Mouse (Mus musculus): Measurements from ENCODE around the gene Uhrf1.

Uhrf1 gene

DNA sequence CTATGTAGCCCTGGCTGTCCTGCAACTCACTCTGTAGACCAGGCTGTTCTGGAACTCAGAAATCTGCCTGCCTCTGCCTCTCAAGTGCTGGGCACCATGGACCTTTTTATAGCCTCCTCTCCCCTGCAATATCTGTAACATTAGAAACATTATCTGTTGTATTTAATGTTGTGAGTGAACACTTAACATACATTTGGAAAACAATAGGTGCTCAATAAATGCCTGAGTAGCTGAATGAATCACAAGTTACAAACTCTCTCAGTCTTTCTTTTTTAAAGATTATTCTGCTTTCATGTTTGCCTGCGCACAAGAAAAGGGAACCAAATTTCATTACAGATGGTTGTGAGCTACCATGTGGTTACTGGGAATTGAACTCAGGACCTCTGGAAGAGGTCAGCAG, 4.9 kb upstream of the Uhrf1 start:
- DNase-seq (ENCODE audit: low spot score in 2 of 2) = no peak

DNA sequence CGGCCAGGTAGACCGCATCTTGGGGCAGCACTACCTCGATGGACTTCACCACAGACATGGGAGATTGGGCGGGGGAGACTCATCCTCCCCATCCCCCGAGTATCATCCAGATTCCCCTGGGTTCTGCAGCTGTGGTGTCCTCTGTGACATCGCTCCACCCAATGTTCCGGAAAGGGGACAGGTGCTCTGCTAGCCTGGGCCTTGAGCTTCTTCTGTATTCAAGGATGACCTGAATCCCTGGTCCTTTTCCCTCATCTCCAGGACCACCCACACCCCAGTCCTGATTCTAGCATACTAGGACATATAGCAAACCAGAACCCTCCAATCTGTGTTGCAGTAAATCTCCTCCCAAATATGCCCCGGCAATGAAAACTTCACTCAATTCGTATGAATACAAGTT, 2.9 kb upstream of the Uhrf1 start, which contains the start of gene Arrdc5:
Arrdc5 (minus strand) TSS at position 101 of the 400 bp plus-strand sequence.
- no peak for DNase-seq (ENCODE audit: low spot score in 2 of 2)

DNA sequence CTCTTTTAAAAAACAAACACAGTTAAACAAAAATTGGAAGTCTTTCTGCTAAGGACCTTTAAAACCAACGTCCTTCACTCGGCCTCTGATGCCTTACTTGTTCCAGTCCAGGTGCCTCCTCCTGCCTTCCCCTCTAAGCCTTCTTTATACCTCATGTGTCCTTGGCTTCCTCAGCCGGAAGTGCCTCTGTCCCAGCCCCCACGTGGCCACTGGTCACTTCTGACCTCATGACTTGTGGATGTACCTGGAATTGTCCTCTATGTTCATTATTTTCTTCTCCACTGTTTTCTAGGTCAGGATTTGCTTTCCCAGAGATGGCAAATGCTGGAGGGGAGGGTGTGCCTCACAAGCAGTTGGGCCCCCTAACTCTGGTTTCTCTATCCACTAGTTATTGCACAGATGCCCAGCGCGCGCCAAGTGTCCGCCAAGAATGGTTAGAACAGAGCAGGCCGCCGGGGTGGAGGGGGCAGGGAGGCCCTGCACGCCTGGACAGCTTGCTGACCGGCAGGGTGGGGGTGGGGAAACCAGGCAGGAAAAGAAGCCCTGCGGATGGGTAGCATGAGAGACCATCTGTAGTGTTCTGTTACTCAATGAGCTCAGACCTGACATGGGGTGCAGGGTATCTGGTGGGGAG, 641 bp upstream of the Uhrf1 start:
- DNase-seq (ENCODE audit: low spot score in 2 of 2) = no peak

DNA sequence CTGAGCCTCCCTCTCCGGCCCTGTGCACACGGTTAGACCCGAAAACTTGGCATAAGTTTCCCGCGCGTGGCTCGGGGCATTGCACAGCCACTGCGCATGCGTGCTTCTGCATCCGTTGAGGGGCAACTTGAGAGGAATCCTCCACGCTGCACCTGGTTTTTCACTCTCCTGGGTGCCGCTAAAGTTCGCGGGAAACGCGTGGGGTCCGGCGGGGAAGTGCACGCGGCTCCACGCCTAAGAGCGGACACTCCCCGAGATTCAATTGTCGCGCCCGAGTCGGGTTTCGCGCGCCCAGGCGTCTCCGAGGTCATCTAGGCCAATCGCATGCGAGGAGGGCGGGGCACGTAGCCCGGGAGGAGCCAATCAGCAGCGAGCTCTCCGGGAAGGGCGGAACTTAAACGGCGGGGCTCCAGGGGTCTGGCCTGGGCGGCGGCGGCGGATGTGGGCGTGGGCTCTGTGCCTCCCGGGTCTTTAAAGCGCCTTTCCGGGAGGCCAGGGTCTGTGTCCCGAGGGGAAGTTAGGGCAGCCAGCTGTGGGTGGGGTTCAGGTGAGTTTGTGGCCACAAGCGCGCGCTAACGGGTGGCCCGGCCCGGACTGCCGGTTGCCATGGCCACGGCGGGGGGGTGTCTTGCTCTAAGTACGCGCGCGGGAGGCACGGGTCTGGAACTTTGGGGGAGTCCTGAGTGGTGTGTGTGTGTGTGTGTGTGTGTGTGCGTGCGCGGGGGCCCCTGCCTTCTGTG, 896 bp downstream of the Uhrf1 start:
- DNase-seq (ENCODE audit: low spot score in 2 of 2) = peak in 1 of 2 experiments; percentile 93

DNA sequence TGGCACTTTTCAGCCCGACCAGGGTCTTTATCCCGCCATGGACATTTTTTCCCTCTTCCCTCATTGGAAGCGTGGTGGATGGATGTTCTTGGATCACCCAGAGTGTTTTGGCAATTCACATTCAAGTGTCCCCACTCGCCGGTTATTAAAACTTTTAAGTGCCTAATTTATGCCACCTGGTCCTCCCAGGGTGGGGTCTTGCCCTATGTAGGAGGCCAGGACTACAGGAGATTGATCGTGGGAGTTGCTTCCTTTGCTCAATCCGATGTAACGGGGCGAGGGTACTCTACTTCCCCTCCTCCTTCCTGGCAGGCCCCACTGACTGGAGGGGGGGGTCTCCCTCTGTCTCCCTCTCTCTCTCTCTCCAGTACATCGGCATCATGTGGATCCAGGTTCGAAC, 1.6 kb downstream of the Uhrf1 start:
- no peak for DNase-seq (ENCODE audit: low spot score in 2 of 2)

DNA sequence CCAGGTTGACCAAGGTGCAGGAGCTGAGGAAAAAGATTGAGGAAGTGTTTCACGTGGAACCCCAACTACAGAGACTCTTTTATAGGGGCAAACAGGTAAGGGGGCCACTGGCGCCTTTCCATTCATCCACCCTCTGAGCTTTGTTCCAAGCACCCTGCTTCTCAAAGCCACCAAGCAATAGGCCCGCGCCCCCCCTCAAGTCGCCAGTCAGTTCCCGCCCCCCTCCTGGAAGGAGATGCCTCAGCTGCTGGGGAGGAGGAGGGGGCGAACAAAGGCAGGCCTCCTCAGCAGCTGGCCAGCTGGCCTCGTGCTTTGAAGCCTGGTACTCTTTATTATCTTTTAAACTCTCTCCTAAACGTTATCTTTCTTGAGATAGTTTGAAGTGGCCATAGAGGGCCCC, 2.0 kb downstream of the Uhrf1 start:
- no peak for DNase-seq (ENCODE audit: low spot score in 2 of 2)

DNA sequence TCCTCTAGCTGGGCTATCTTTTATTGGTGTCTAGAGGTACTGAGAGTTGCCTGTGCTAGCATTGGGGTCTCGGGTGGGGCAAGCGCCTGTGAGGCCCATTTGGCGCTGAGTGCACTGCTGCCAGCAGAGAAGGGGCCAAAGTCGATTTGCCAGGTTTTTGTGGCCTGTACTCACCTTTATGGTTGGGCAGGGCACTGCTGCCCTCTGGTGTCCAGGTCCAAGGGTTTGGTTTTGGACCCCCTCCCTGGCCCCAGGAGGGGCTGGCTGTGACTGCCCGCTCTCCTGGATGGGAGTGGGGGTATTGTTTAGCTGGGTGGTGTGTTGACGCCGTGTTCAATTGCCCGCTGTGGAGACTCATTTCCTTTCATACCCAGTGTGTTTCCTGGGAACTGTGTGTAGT, 2.7 kb downstream of the Uhrf1 start:
- DNase-seq (ENCODE audit: low spot score in 2 of 2) = no peak

DNA sequence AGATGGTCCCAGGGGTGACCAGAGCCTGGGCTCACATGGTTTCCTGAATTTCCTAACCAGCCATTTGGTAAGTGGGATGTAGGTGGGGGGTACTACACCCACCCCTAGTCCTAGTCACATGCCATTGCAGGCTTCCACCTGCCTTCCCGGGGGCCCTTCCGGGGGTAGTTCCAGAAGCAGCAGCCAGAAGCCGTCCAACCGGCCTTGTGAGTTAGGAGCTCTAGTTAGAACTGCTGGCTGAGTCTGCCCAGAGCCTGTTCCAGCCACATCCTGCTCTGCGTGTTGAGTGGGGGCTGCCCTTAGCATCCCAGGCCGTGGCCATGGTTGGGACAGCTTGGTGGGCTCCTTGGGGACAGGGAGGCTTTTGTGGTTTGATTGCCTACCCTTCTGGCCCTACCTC, 5.0 kb downstream of the Uhrf1 start:
- DNase-seq (ENCODE audit: low spot score in 2 of 2) = no peak

DNA sequence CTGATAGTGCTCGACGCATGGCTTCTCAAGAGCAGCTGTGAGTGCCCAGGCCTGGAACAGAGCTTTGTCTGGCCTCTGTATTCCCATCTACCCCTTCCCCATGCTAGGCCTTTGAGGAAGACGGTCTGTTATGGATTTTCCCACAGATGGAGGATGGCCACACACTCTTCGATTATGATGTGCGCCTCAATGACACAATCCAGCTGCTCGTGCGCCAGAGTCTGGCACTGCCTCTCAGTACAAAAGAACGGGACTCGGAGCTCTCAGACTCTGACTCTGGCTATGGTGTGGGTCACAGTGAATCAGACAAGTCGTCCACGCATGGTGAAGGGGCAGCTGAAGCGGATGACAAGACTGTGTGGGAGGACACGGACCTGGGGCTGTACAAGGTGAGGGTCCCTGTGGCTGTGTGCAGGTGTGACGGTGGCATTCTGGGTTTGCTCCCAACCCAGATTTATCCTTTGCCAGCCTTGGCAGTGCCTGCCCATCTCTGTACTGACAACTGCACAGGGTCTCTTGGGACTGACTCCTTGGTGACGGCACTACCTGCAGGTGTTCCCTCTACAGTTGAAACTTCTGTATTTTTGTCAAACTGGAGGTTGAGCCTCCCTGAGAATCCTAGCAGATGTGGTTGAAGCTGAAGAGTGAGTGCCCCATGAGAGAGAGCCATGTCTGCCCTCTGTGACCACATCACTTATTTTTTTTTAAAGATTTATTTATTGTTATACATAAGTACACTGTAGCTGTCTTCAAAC, 6.2 kb downstream of the Uhrf1 start:
- no peak for DNase-seq (ENCODE audit: low spot score in 2 of 2)

DNA sequence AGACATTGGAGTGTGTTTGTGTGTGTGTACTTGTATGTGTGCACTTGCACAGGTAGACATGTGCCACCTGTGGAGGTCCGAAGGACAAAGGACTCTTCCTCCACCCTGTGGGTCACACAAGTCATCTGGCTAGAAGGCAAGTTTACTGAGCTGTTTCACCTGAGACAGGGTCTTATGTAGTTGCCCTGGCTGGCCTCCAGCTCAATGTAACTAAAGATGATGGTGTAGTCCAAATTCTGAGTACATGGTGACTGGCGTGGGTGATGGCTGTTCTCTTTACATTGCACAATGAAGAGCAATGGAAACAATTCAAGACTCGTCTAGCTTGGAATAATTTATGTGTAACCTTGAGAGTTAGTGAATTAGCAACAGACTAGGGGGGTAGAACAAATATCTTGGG, 21.3 kb downstream of the Uhrf1 start:
- no peak for DNase-seq (ENCODE audit: low spot score in 2 of 2)

DNA sequence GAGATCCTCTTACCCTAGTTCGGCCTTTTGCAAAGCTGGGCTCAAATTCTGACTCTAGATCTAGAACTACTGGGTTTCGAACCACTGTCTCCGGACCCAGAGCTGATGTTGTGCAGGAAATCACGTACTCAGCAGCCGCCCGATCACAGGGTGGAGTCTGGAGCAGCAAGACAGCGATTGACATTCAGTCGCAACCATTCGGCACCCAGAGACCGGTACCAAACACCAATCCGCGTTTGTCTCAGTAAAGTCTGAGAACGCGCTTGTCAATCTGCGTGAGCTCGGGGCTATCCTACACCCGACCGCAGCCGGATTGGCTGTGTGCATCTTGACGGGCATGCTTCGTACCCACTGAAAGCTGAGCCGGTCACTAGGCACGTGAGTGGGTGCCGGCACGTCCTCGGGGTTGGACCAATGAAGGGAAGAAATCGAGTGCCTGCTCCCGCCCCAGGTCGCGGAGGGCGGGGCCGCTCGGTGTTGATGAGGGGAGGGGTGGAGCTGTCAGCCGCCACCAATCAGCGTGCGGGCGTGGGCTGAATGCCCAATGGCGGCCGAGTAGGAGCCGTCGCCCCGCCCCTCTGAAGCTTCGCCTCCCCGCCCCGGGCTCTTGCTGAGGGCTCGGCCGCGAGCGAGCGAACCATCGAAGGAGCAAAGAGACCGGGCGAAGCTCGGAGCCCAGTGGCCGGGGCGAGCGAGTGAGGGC, 22.5 kb downstream of the Uhrf1 start, which contains the start of gene Kdm4b:
Kdm4b (plus strand) TSS at position 613 of the 703 bp plus-strand sequence.
- peak; percentile 100 for DNase-seq (ENCODE audit: low spot score in 2 of 2)

DNA sequence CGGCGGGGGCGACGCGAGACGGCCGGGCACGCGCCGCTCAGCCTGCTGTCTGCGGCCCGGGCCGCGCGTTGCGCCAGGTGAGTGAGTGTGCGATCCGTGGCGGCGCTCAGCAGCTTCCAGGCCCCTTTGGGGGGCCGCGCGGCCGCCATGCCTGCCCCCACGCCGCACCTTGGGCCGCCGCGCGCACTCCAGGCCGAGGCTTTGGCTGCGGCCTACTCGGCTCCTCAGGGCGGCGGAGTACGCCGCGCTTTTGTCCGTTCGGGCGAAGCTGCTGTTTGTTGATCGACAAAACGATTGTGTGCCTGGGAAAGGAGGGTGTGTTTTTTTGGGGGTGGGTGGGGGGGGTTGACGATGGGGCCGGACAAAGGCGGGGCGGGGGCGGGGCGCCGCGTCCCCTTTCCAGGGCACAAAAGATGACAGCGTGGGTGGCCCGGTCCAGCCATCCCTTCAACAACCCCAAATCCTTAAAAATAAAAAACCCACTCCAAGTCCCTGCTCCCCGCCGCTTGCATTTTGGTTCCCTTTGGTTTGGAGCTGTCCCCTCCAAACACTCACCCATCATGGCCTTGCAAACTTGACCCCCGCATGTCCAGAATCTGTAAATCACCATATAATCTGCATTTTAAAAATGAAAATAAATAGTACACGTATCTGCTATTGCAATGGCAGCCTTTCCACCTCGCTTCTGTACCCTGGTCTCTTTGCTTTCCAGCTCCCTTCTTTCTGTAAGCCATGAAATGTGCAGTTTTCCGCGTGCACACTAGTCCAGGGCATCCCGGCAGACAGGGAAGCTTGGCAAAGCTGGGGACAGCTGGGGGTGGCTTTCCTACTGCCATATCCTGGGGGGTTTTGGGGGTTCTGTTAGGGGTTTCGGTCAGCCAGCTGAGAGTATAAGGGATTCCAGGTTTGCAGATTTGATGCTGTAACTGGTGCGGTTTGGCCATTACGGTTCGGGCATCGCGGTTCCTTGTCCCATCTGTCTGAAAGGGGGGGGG, 23.3 kb downstream of the Uhrf1 start:
- DNase-seq (ENCODE audit: low spot score in 2 of 2) = no peak

DNA sequence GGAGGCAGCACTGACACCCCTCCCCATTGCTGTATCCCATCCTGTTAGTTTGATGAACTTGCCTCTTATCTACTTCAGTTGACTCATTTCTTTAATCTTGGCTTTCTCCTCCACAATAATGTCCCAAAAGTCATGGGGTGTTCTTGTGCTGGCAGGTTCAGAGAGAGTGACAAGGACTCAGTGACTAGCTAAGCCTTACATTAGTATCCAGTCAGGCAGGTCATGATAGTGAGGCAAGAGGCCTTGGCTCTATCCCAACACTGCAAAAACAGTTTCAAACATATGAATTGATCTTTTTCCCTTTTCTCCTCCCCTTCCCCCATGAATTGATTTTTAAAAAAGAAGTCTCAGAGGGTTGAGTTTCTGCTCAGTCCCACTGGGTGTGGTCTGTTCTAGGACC, 26.1 kb downstream of the Uhrf1 start:
- DNase-seq (ENCODE audit: low spot score in 2 of 2) = no peak

DNA sequence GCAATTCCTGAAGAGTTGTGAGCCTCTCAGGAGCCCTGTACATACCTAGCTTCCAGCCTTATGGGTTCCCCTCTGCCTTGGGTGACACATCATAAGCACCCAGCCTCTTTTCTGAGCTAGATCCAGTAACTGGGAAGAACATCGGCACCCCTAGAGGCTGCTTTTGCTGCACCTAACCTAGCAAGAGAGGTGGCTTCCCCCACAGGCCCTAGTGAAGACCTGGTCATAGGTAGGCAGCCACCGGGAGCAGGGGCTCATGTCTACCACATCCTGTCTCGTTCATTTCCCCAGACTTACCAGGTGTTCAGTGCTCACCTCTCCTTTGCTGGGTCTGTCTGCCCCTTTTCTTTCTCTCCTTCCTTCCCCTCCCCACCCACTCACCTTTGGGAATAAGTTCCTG, 27.2 kb downstream of the Uhrf1 start:
- DNase-seq (ENCODE audit: low spot score in 2 of 2) = no peak

DNA sequence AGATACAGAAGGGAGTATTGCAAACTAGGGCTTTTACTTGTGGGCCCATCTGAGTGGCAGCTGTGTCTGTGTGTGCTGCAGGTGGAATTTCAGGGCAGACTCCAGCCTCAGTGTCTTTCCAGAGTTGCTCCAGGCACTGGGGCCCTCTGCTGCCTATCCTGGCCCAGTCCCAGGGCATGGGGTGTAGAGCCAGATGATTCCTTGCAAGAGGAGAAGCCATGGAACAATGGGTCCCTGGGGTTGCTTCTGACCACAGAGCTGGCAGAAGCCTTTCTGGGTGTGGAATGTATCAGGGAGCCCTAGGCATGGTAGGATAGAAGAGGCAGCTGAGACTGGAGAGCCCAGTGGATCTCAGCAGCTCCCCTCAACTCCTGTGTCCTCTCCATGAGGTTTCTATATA, 28.1 kb downstream of the Uhrf1 start:
- DNase-seq (ENCODE audit: low spot score in 2 of 2) = no peak

DNA sequence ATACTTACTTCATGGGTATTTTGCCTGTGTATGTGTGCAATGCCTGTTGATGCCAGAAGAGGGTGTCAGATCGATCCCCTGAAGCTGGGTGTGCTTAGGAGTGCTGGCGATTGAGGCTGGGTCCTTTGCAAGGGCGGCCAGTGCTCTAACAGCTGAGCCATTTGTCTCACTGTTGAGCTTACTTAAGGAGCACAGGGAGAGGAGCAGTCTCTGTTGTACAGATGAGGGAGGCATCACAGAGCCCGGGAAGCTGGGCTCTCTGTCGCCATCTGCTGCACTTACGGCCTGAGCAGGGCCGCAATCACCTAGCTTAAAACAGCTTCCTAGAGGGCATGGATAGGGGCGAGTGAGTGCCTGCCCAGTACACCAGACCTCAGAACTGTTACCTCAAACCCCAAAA, 29.9 kb downstream of the Uhrf1 start:
- DNase-seq (ENCODE audit: low spot score in 2 of 2) = no peak

DNA sequence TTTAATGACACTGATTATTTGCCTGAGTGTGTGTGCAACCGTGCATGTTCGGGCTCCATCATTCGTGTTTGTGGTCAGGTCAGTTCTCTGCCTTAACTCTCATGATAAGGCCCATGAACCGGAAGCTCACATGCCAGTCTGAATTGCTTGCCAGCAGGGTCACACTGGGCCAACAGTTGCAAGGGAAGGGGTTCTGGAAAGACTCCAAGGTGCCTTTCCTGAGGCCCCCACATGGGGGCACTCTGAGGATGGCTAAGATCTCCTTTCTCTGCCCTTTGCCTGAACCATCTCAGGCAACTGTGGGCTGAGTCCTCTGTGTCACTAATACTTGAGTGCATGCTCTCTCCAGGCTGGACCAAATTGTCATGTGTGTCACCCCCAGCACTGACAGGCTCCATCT, 34.1 kb downstream of the Uhrf1 start:
- DNase-seq (ENCODE audit: low spot score in 2 of 2) = peak in 1 of 2 experiments; percentile 49

DNA sequence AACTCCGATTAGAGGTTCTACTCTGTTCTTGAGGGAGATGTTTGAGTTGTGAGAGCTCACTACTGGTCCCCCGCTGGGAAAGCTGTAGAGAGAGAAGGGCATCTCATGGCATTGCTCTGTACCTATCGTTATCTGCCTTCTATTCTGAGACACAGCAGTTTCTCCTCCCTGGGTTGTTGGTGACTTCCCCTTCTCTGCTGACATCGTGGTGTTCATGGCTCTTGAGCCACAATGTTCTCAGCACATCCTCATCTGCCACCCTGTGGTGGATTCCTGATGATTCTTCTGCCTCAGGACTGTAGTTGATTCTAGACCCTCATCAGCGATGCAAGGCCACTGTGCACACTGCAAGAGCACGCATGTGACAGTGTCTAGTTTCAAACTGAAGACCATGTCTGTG, 34.7 kb downstream of the Uhrf1 start:
- no peak for DNase-seq (ENCODE audit: low spot score in 2 of 2)

DNA sequence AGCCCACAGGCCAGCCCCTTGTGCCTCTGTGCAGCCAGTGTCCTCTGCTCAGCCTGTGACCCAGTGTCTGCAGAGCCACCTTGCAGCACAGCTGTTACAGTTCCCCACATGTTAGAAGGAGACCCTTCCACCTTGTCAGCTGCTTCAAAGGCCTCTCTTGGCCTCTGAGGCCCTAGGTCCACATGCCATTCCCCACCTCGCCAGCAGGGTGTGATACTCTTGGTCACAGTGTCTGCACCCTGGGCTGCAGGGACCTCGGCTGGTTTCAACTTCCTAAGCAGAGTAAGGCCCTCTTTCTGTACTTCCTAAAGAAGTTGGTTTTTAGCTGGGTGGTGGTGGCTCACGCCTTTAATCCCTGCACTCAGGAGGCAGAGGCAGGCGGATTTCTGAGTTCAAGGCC, 35.8 kb downstream of the Uhrf1 start:
- no peak for DNase-seq (ENCODE audit: low spot score in 2 of 2)

DNA sequence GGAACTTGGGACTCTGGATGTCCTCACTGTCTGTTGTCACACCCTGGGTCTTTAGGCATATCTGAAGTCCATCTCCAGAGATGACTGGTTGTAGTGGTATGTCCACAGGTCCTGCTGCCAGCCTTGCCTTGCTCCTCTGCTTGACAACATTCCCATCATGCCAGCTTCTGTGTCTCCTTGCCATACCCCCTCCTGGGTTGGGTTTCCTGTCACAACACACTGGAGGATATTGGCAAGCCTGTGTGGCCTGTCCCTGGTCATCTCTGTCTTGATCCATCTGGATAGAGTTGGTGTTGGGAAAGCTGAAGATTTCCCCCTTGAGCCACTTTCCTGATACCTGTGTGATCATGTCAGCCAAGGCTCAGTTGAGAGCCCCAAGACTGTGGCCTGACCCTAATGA, 37.6 kb downstream of the Uhrf1 start:
- DNase-seq (ENCODE audit: low spot score in 2 of 2) = no peak

DNA sequence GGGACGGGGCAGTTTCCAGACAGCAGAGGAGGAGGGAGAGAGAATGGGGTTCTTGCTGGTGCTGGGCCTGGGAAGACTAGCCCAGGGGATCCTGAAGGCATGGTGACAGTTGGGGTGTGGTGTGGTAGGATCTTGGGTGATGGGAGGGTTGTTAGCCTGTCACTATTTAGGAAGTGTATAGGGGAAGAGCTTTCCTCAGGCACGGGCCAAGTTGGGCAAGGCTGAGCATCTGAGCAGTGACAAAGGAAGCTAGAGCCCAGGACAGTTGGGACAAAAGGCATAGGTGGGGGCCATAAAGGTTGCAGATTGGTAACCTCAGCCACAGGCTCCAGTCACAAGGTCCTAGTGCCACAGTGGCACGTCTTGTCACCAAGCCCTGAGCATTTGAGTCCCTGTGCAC, 40.3 kb downstream of the Uhrf1 start:
- DNase-seq (ENCODE audit: low spot score in 2 of 2) = no peak

All from left cerebral cortex, adult 9 months (tissue).